Mouse (Mus musculus): Measurements from ENCODE around the gene Setd5. TPM values are rescaled to one million over a fixed set of nuclear protein-coding genes. Genes with fewer than 3 reads are reported as not detected.

Gene Setd5
- total RNA-seq, 2 experiments from 2014 or later: 92.4 to 106 TPM

- ATAC-seq (replicated peaks; ENCODE audit: low FRiP score, poor library complexity, severe bottlenecking): no peak
Observed at GRCm38 (mm10) chr6:113178286-113179194, 101.4 kb downstream of the Setd5 start.

- ATAC-seq (replicated peaks; ENCODE audit: low FRiP score, poor library complexity, severe bottlenecking): no peak
Observed at GRCm38 (mm10) chr6:113179195-113179733, 102.1 kb downstream of the Setd5 start.

DNA sequence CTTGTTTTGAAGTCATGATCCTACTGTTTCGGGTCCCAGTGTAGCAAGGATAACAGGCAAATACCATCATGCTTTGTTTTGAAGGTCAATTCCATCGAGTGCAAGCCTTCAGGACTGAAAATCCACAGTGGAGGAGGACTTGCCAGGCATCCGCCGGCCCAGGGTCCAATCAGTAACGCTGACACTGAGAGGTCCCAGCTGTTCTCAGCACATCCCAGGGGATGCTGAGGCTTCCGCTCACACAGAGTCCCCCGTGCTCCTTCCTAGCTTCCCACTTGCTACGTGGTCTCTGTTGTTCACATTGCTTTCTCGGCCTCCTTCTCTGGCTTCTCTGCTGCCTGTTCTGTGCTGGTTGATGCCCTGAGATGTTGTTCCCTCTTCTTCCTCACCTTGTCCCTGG is 107.0 kb downstream of the Setd5 start:
- ATAC-seq (replicated peaks; ENCODE audit: low FRiP score, poor library complexity, severe bottlenecking): no peak

DNA sequence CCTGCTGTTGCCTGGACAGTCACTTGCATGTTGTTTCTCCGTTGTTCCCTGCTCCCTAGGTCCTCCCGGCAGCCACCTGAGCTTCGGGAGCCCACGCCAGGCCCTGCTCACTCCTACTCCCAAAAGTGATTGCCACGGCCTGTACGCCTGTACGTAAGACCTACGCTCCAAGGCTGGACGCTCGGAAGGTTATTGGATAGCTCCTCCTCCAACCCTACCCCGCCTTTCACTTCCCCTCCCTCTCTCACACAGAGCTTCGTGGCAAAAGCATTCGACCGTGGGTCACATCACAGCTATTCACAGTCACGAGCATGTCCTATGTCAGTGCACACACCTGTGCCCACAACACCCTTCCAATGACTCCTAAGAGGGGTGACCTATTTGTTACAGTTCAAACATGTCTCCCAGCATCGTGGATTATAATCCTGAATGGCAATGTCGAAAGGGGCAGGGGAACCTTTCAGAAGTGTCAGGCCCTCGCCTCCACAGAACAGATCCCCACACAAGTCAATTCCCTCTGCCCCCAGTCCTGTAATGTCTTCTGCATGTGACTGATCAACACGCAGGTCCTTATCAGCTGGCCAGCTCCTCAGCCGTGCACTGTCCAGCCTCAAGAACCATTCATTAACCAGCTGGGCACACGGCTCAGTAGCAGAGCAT is 107.8 kb downstream of the Setd5 start:
- ATAC-seq (replicated peaks; ENCODE audit: low FRiP score, poor library complexity, severe bottlenecking): no peak

GRCm38 (mm10) chr6:113193765-113194460 is 116.7 kb downstream of the Setd5 start:
- ATAC-seq (replicated peaks; ENCODE audit: low FRiP score, poor library complexity, severe bottlenecking): no peak

- no peak for ATAC-seq (replicated peaks; ENCODE audit: low FRiP score, poor library complexity, severe bottlenecking)
Observed at GRCm38 (mm10) chr6:113194517-113194840, 117.3 kb downstream of the Setd5 start.

DNA sequence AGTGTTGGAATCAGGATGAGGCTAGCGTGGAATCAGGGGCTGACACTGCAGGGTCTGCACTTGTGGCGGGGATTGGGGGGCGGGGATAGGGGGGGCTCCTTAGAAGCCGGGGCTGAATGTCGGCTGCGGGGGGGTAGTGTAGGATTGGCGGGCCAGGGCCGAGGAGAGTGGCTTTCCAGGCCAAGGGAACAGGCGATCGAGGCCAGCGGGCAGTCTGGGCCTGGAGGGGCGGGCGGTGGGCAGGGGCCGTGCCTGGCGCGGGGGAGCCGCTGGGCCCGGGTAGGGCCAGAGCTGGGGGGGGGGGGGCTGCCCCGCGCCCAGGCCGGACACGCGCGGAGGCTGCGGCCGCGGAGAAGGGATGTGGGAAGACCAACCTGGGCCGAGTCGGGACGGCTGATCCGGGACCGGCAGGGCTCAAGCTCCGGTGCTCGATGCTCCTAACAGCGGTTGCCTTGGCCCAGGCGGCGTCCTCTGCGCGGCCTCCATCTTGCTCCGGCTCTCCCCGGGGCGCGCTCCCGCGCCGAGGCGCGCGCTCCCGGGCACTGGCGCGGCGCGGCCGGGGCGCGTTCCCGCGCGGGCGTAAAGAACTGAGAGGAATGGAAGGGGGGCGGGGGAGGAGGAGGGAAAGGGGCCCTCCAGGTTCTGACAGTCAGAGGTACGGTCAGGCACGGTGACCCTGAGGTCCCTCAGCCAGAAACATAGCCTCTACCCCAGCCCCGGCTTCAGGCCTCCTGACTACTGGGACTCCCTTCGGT is 117.9 kb downstream of the Setd5 start, which contains the start of gene Lhfpl4:
Gene Lhfpl4, minus strand, starts transcription at position 544 of the 755 bp plus-strand sequence.
- no peak for ATAC-seq (replicated peaks; ENCODE audit: low FRiP score, poor library complexity, severe bottlenecking)

DNA sequence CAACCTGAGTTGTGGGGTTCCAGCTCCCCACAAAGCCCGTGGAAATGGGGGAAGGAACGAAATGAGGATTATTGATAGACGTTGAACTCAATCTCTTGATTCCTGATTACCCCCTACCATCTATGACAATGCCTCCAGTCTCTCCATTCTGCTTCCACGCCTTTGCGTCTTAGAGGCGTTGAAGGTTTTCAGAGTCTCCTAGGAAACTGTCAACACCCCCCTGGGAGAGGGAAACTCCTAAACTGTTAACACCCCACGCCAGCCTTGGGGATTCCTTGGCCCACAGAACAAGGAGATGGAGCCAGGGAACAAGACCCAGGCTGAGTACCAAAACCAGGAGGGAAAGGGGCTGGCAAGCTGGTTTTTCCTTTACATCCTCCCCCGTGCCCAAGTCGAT is 118.4 kb downstream of the Setd5 start:
- no peak for ATAC-seq (replicated peaks; ENCODE audit: low FRiP score, poor library complexity, severe bottlenecking)

Other genes starting within 250 kb of the Setd5 start
- gene Srgap3, start 130.1 kb upstream of the Setd5 start, total RNA-seq (2015; ENCODE audit: low replicate concordance): 0.42 and 1.4 TPM in 2 replicates
- gene Srgap3, start 130.1 kb upstream of the Setd5 start, total RNA-seq (2017; ENCODE audit: low replicate concordance): 0.08 TPM in 1 of 2 replicates, not detected in the other
- 31.4 and 43.2 TPM in 2 replicates for gene Thumpd3, start 31.1 kb upstream of the Setd5 start, total RNA-seq (2015; ENCODE audit: low replicate concordance)
- gene Thumpd3, start 31.1 kb upstream of the Setd5 start, total RNA-seq (2017; ENCODE audit: low replicate concordance): 21.4 and 32.3 TPM in 2 replicates
- gene Lhfpl4, start 118.0 kb downstream of the Setd5 start, total RNA-seq (2015; ENCODE audit: low replicate concordance): not detected in 2 replicates
- gene Lhfpl4, start 118.0 kb downstream of the Setd5 start, total RNA-seq (2017; ENCODE audit: low replicate concordance): 0.26 TPM in 1 of 2 replicates, not detected in the other
- 25.6 and 28.9 TPM in 2 replicates for gene Mtmr14, start 160.5 kb downstream of the Setd5 start, total RNA-seq (2015; ENCODE audit: low replicate concordance)
- 28.8 and 42.9 TPM in 2 replicates for gene Mtmr14, start 160.5 kb downstream of the Setd5 start, total RNA-seq (2017; ENCODE audit: low replicate concordance)
- 0.36 TPM in 1 of 2 replicates, not detected in the other for gene Cpne9, start 204.9 kb downstream of the Setd5 start, total RNA-seq (2015; ENCODE audit: low replicate concordance)
- gene Cpne9, start 204.9 kb downstream of the Setd5 start, total RNA-seq (2017; ENCODE audit: low replicate concordance): 0.64 TPM in 1 of 2 replicates, not detected in the other
- gene Brpf1, start 229.8 kb downstream of the Setd5 start, total RNA-seq (2015; ENCODE audit: low replicate concordance): 33.5 and 43.6 TPM in 2 replicates
- 30.7 and 41.5 TPM in 2 replicates for gene Brpf1, start 229.8 kb downstream of the Setd5 start, total RNA-seq (2017; ENCODE audit: low replicate concordance)
- gene Ogg1, start 249.6 kb downstream of the Setd5 start, total RNA-seq (2015; ENCODE audit: low replicate concordance): 3.2 and 9.2 TPM in 2 replicates
- not detected in 2 replicates for gene Ogg1, start 249.6 kb downstream of the Setd5 start, total RNA-seq (2017; ENCODE audit: low replicate concordance)

All from erythroid progenitor cell, adult 5-6 weeks (primary cell).